Mouse (Mus musculus): ENCODE results near the gene Trh. TPM values are rescaled to one million over a fixed set of nuclear protein-coding genes. Genes with fewer than 3 reads are reported as not detected.

Gene Trh
- polyA plus RNA-seq, 1 experiment, result not detected

- no peak for TF ChIP-seq POLR2A (IDR thresholded peaks at IDR 0.05; ENCODE audit: low read depth, low read length)
- no peak for TF ChIP-seq CTCF (IDR thresholded peaks at IDR 0.05; ENCODE audit: borderline replicate concordance, insufficient read depth, low read length)
- H3K4me1 ChIP-seq (ENCODE audit: control insufficient read depth, insufficient read depth, low read length), result no peaks in the 10 kb centered on the region
Observed at GRCm38 (mm10) chr6:92229586-92229985, 14.9 kb downstream of the Trh start.

GRCm38 (mm10) chr6:92229103-92229502 lies 15.3 kb downstream of the Trh start:
- Histone ChIP-seq H3K4me3 (ENCODE audit: insufficient read depth, low read length) (no peak overlapping the region), H3K4me1 (ENCODE audit: control insufficient read depth, insufficient read depth, low read length) (no peaks in the 10 kb centered on the region), H3K27ac (ENCODE audit: insufficient read depth, low read length) (no peak overlapping the region)
- TF ChIP-seq CTCF (IDR thresholded peaks at IDR 0.05; ENCODE audit: borderline replicate concordance, insufficient read depth, low read length) (no peak), POLR2A (IDR thresholded peaks at IDR 0.05; ENCODE audit: low read depth, low read length) (no peak)

More at GRCm38 (mm10) chr6:92229586-92229985, 14.9 kb downstream of the Trh start:
- no peak overlapping the region for H3K27ac ChIP-seq (ENCODE audit: insufficient read depth, low read length)
- H3K4me3 ChIP-seq (ENCODE audit: insufficient read depth, low read length), result no peak overlapping the region

GRCm38 (mm10) chr6:92224981-92225380 lies 19.5 kb downstream of the Trh start:
- no peak overlapping the region for H3K27ac ChIP-seq (ENCODE audit: insufficient read depth, low read length)
- TF ChIP-seq POLR2A (IDR thresholded peaks at IDR 0.05; ENCODE audit: low read depth, low read length) (no peak), CTCF (IDR thresholded peaks at IDR 0.05; ENCODE audit: borderline replicate concordance, insufficient read depth, low read length) (no peak)
- H3K4me1 ChIP-seq (ENCODE audit: control insufficient read depth, insufficient read depth, low read length), result no peaks in the 10 kb centered on the region
- no peak overlapping the region for H3K4me3 ChIP-seq (ENCODE audit: insufficient read depth, low read length)

- no peak for TF ChIP-seq CTCF (IDR thresholded peaks at IDR 0.05; ENCODE audit: borderline replicate concordance, insufficient read depth, low read length)
- no peak for TF ChIP-seq POLR2A (IDR thresholded peaks at IDR 0.05; ENCODE audit: low read depth, low read length)
- no peak overlapping the region for H3K4me3 ChIP-seq (ENCODE audit: insufficient read depth, low read length)
- no peaks in the 10 kb centered on the region for H3K4me1 ChIP-seq (ENCODE audit: control insufficient read depth, insufficient read depth, low read length)
- H3K27ac ChIP-seq (ENCODE audit: insufficient read depth, low read length), result no peak overlapping the region
Observed at GRCm38 (mm10) chr6:92222021-92222420, 22.4 kb downstream of the Trh start.

GRCm38 (mm10) chr6:92221604-92222003 lies 22.8 kb downstream of the Trh start:
- H3K4me1 ChIP-seq (ENCODE audit: control insufficient read depth, insufficient read depth, low read length), result no peaks in the 10 kb centered on the region
- TF ChIP-seq CTCF (IDR thresholded peaks at IDR 0.05; ENCODE audit: borderline replicate concordance, insufficient read depth, low read length) (no peak), POLR2A (IDR thresholded peaks at IDR 0.05; ENCODE audit: low read depth, low read length) (no peak)
- no peak overlapping the region for H3K27ac ChIP-seq (ENCODE audit: insufficient read depth, low read length)
- H3K4me3 ChIP-seq (ENCODE audit: insufficient read depth, low read length), result no peak overlapping the region

- Histone ChIP-seq H3K4me3 (ENCODE audit: insufficient read depth, low read length) (no peak overlapping the region), H3K4me1 (ENCODE audit: control insufficient read depth, insufficient read depth, low read length) (no peaks in the 10 kb centered on the region), H3K27ac (ENCODE audit: insufficient read depth, low read length) (no peak overlapping the region)
- no peak for TF ChIP-seq POLR2A (IDR thresholded peaks at IDR 0.05; ENCODE audit: low read depth, low read length)
- no peak for TF ChIP-seq CTCF (IDR thresholded peaks at IDR 0.05; ENCODE audit: borderline replicate concordance, insufficient read depth, low read length)
Observed at GRCm38 (mm10) chr6:92219445-92219844, 25.0 kb downstream of the Trh start.

GRCm38 (mm10) chr6:92214773-92215449 lies 29.5 kb downstream of the Trh start, which contains the start of gene Rbsn:
Rbsn (minus strand) TSS chr6:92214925.
- H3K4me3 ChIP-seq (ENCODE audit: insufficient read depth, low read length), result peak within 1 kb of the TSS; percentile 81
- no peaks in the 10 kb centered on the region for H3K4me1 ChIP-seq (ENCODE audit: control insufficient read depth, insufficient read depth, low read length)
- TF ChIP-seq POLR2A (IDR thresholded peaks at IDR 0.05; ENCODE audit: low read depth, low read length) (peak; percentile 80), CTCF (IDR thresholded peaks at IDR 0.05; ENCODE audit: borderline replicate concordance, insufficient read depth, low read length) (no peak)
- H3K27ac ChIP-seq (ENCODE audit: insufficient read depth, low read length), result peak within 1 kb of the TSS; percentile 41; the same call in 1 of the 2 replicates

GRCm38 (mm10) chr6:92214055-92214772 lies 30.2 kb downstream of the Trh start:
- H3K27ac ChIP-seq (ENCODE audit: insufficient read depth, low read length), result peak overlapping the region; percentile 41; the same call in 1 of the 2 replicates
- peak overlapping the region; percentile 81 for H3K4me3 ChIP-seq (ENCODE audit: insufficient read depth, low read length)
- TF ChIP-seq CTCF (IDR thresholded peaks at IDR 0.05; ENCODE audit: borderline replicate concordance, insufficient read depth, low read length) (no peak), POLR2A (IDR thresholded peaks at IDR 0.05; ENCODE audit: low read depth, low read length) (no peak)
- H3K4me1 ChIP-seq (ENCODE audit: control insufficient read depth, insufficient read depth, low read length), result no peaks in the 10 kb centered on the region

GRCm38 (mm10) chr6:92199414-92199813 lies 45.0 kb downstream of the Trh start:
- H3K27ac ChIP-seq (ENCODE audit: insufficient read depth, low read length), result no peak overlapping the region
- peaks cover 4% of the 10 kb centered on the region; the same call in 1 of the 2 replicates for H3K4me1 ChIP-seq (ENCODE audit: control insufficient read depth, insufficient read depth, low read length)
- no peak for TF ChIP-seq POLR2A (IDR thresholded peaks at IDR 0.05; ENCODE audit: low read depth, low read length)
- TF ChIP-seq CTCF (IDR thresholded peaks at IDR 0.05; ENCODE audit: borderline replicate concordance, insufficient read depth, low read length), result no peak

More at GRCm38 (mm10) chr6:92199414-92199813, 45.0 kb downstream of the Trh start:
- H3K4me3 ChIP-seq (ENCODE audit: insufficient read depth, low read length), result no peak overlapping the region

Other genes with a start within 250 kb of the Trh start
- 34.5 and 45.1 TPM in 2 replicates for gene Nr2c2, start 153.3 kb downstream of the Trh start, polyA plus RNA-seq (2011; ENCODE audit: insufficient read length, low read depth, missing spikeins)
- gene Mrps25, start 60.6 kb downstream of the Trh start, polyA plus RNA-seq (2011; ENCODE audit: insufficient read length, low read depth, missing spikeins), result 48.0 and 58.8 TPM in 2 replicates
- gene Rbsn, start 29.7 kb downstream of the Trh start, polyA plus RNA-seq (2011; ENCODE audit: insufficient read length, low read depth, missing spikeins), result 30.8 and 31.7 TPM in 2 replicates